Mouse (Mus musculus): Measurements from ENCODE around the gene Ctcf.

DNA sequence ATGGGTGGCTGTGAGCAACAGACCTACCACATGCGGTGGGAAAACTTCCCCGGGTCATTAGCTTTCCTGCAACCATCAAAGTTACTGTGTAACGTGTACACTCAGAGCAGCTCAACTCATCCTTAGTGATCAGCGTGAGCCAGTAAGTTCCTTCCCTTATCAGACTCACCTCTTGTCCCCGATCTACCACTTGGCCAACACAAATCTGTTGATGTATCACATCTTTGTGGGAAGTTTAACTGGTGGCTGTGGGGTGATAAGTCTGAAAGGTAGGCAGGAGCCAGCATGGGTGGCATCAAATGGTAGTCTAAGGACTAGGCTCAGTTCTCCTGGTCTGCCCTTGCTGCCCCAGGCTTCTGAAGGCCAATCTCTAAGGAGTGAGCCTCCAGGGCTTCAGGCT lies 95.8 kb downstream of the Ctcf start:
- no peak for TF ChIP-seq POLR2A (IDR thresholded peaks at IDR 0.05; ENCODE audit: extremely low read depth, insufficient read depth, low read length)
- TF ChIP-seq CTCF (IDR thresholded peaks at IDR 0.05; ENCODE audit: low read depth, low read length), result no peak
